Mouse (Mus musculus): ENCODE measurements around the gene Gcn1l1.

Gcn1l1 gene

GRCm38 (mm10) chr5:115613332-115613731, 48.3 kb downstream of the Gcn1l1 start:
- DNase-seq: no peak

- peak; percentile 63 for DNase-seq
Observed at GRCm38 (mm10) chr5:115614948-115615347, 49.9 kb downstream of the Gcn1l1 start.

GRCm38 (mm10) chr5:115619690-115620089, 54.6 kb downstream of the Gcn1l1 start:
- DNase-seq: no peak

- DNase-seq: no peak
Observed at GRCm38 (mm10) chr5:115622686-115623085, 57.6 kb downstream of the Gcn1l1 start.

GRCm38 (mm10) chr5:115623694-115624440, 58.8 kb downstream of the Gcn1l1 start:
- DNase-seq: no peak

- DNase-seq: no peak
Observed at GRCm38 (mm10) chr5:115626237-115626886, 61.3 kb downstream of the Gcn1l1 start.

- no peak for DNase-seq
Observed at GRCm38 (mm10) chr5:115628083-115628482, 63.0 kb downstream of the Gcn1l1 start.

- no peak for DNase-seq
Observed at GRCm38 (mm10) chr5:115629672-115630071, 64.6 kb downstream of the Gcn1l1 start.

- DNase-seq: no peak
Observed at GRCm38 (mm10) chr5:115630291-115630690, 65.2 kb downstream of the Gcn1l1 start.

- DNase-seq: peak; percentile 92 to 98
Observed at GRCm38 (mm10) chr5:115631505-115632357, 66.7 kb downstream of the Gcn1l1 start, which contains the start of gene Rab35. TSS of gene Rab35 (plus strand) at chr5:115631908.

GRCm38 (mm10) chr5:115632358-115632714, 67.3 kb downstream of the Gcn1l1 start:
- DNase-seq: peak; percentile 37 to 53

- DNase-seq: no peak
Observed at GRCm38 (mm10) chr5:115633060-115633459, 68.0 kb downstream of the Gcn1l1 start.

GRCm38 (mm10) chr5:115634046-115634445, 69.0 kb downstream of the Gcn1l1 start:
- no peak for DNase-seq

- DNase-seq: no peak
Observed at GRCm38 (mm10) chr5:115635536-115635935, 70.5 kb downstream of the Gcn1l1 start.

GRCm38 (mm10) chr5:115644192-115644591, 79.1 kb downstream of the Gcn1l1 start:
- DNase-seq: no peak

- DNase-seq: peak in 1 of 2 experiments; percentile 59
Observed at GRCm38 (mm10) chr5:115648876-115649275, 83.8 kb downstream of the Gcn1l1 start.

- no peak for DNase-seq
Observed at GRCm38 (mm10) chr5:115649699-115650098, 84.6 kb downstream of the Gcn1l1 start.

- no peak for DNase-seq
Observed at GRCm38 (mm10) chr5:115650885-115651284, 85.8 kb downstream of the Gcn1l1 start.

GRCm38 (mm10) chr5:115651821-115652220, 86.8 kb downstream of the Gcn1l1 start:
- peak in 1 of 2 experiments; percentile 46 for DNase-seq

GRCm38 (mm10) chr5:115652681-115653575, 87.9 kb downstream of the Gcn1l1 start:
- DNase-seq: peak; percentile 99 to 100

- no peak for DNase-seq
Observed at GRCm38 (mm10) chr5:115653776-115654175, 88.7 kb downstream of the Gcn1l1 start.

- no peak for DNase-seq
Observed at GRCm38 (mm10) chr5:115656677-115657076, 91.6 kb downstream of the Gcn1l1 start.
